Mouse (Mus musculus) small intestine, adult 2 months (tissue): ENCODE results near the gene Mrps33.

Experiments
- CTCF ChIP-seq: fragments of 200-500 bp; IDR thresholded peaks from 2 replicates; pipeline ENCODE4 v1.5.1; 2012; ENCODE audit warnings: low read depth, mild to moderate bottlenecking, control low read depth, inconsistent platforms, low read length, moderate library complexity, mixed read lengths; ENCODE audit not compliant: insufficient replicate concordance, insufficient read length; ENCODE audit errors: extremely low read depth
- POLR2A ChIP-seq: fragments of 200-500 bp; IDR thresholded peaks from 2 replicates; pipeline ENCODE4 v1.6.1; 2012; ENCODE audit warnings: low read depth, mild to moderate bottlenecking, control low read depth, inconsistent platforms, low read length, moderate library complexity

DNA sequence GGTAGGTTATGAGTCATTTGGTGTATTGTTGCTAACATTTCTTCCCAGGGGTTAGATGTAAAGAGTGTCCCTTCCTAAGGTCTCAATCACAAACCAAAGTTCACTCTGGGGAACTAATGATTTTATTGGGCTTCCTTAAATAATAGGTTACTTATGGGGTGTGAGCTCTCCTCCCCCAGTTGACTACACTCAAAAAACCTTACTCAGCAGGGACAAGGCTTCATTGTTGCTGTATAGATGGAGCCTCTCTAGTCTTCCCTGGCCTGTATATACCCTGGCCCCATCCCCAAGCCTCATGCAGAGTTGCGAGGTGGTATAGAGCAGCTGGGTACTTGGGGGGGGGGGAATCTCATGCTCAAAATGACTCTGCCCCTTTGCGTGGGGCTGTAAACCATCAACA is 53.6 kb downstream of the Mrps33 start:
- TF ChIP-seq CTCF (no peak), POLR2A (no peak)
